15 mouse cellular contexts compared by ENCODE assay signal in the genomic region with DNA sequence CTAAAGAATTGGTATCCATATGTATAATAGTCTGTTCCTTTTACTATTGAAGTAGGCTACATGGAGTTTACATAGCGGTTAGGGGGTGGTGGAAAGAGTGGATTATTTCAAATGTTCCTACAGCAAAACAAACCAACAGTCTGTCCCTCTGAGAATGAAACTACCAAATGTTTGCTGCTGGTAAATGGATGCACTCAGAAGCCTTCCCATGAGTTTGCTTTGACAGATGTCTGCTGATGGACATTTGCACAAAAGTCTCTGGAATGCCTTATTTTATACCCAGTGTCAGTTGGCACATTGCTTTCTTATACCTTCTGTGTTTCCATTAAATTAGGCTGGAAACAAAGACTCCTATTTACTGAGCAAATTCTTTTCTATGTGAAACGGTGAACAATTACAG.
"Had no signal": no experiment of that assay in that cellular context is flagged by ENCODE, and none has a peak within 500 bp of the region (broad histone marks: within the 10 kb centered on the region; RNA-seq: fewer than 3 reads in every experiment).

No protein-coding gene starts in this region.

- DNase-seq: kidney, adult 8-10 months; kidney, postnatal 10 days; kidney, postnatal 36 days; layer of hippocampus, postnatal 36 days; liver, embryonic 13.5 days; lung, adult 2 months; thymus, adult 18-20 months; thymus, postnatal 36 days had no signal

- H3K9me3 ChIP-seq: kidney, embryonic 15.5 days; liver, embryonic 13.5 days; midbrain, embryonic 12.5 days; midbrain, embryonic 15.5 days; neural tube, embryonic 12.5 days; neural tube, embryonic 15.5 days had no signal

- H3K27ac ChIP-seq: kidney, embryonic 15.5 days; left cerebral cortex, adult 2 months; liver, embryonic 13.5 days; macrophage; midbrain, embryonic 12.5 days; midbrain, embryonic 15.5 days; neural tube, embryonic 12.5 days; neural tube, embryonic 15.5 days had no signal

- H3K4me1 ChIP-seq: kidney, embryonic 15.5 days; liver, embryonic 13.5 days; midbrain, embryonic 12.5 days; midbrain, embryonic 15.5 days; neural tube, embryonic 12.5 days; neural tube, embryonic 15.5 days had no signal

- H3K4me3 ChIP-seq: kidney, embryonic 15.5 days; left cerebral cortex, adult 2 months; liver, embryonic 13.5 days; midbrain, embryonic 12.5 days; midbrain, embryonic 15.5 days; neural tube, embryonic 12.5 days; neural tube, embryonic 15.5 days had no signal

- ATAC-seq: midbrain, embryonic 15.5 days had no signal

- H3K9ac ChIP-seq: kidney, embryonic 15.5 days; liver, embryonic 13.5 days; midbrain, embryonic 12.5 days; midbrain, embryonic 15.5 days; neural tube, embryonic 12.5 days; neural tube, embryonic 15.5 days had no signal

- H3K4me2 ChIP-seq: kidney, embryonic 15.5 days; liver, embryonic 13.5 days; midbrain, embryonic 12.5 days; midbrain, embryonic 15.5 days; neural tube, embryonic 12.5 days; neural tube, embryonic 15.5 days had no signal

- H3K27me3 ChIP-seq: kidney, embryonic 15.5 days; liver, embryonic 13.5 days; midbrain, embryonic 12.5 days; midbrain, embryonic 15.5 days; neural tube, embryonic 12.5 days; neural tube, embryonic 15.5 days had no signal

- H3K36me3 ChIP-seq: kidney, embryonic 15.5 days; liver, embryonic 13.5 days; midbrain, embryonic 12.5 days; midbrain, embryonic 15.5 days; neural tube, embryonic 12.5 days; neural tube, embryonic 15.5 days had no signal
